Mouse (Mus musculus): Measurements from ENCODE around the gene Ccdc155.
A peak's percentile ranks its signal among the peaks of the same experiment; 100 is the strongest.
"Not testable (repeated sequence)": the region's sequence is repeated elsewhere in the genome, so short reads cannot be mapped to it uniquely, and the experiment has no call there.

Ccdc155 gene

GRCm38 (mm10) chr7:45162551-45162950, 42.1 kb downstream of the Ccdc155 start:
- no peak for DNase-seq

- DNase-seq = peak; percentile 91
Measured at GRCm38 (mm10) chr7:45161612-45162473, 42.8 kb downstream of the Ccdc155 start.

DNA sequence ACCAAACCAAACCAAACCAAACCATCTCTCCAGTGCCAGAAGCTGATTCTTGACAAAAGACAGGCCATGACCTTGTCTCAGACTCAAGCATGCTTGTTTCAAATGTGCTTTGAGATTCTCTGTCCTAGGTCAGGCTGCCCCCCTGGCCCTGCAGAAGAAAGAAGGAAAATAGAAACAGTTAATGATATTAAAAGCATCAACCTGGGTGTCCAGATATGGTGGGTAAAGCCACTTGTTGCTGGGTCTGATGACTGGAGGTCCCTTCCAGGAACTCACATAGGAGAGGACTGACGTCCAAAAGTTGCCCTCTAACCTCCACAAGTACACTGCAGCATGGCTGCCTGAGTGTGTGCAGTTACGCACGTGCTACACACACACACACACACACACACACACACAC, 43.8 kb downstream of the Ccdc155 start:
- no peak for DNase-seq

- DNase-seq = no peak
Measured at GRCm38 (mm10) chr7:45160316-45160800, 44.3 kb downstream of the Ccdc155 start.

DNA sequence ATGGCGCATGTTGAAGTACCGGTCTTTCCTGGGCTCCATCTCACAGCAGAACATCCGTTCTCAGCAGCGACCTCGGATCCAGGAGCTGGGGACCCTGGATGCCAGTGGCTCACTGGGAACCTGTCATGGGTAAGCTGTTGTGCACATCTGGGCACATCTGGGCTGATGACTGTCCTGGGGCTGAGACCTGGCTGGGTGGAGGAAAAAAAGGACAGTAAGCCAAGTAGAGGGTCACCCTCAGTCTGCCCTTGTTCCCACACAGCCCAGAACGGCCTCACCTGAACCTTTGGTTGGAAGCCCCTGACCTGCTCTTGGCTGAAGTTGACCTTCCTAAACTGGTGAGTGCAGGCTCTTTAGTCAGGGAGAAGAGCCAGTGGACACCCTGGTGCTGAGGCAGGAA, 45.7 kb downstream of the Ccdc155 start:
- DNase-seq = no peak

GRCm38 (mm10) chr7:45157459-45157858, 47.2 kb downstream of the Ccdc155 start:
- DNase-seq = no peak

GRCm38 (mm10) chr7:45156206-45156605, 48.5 kb downstream of the Ccdc155 start:
- DNase-seq = no peak

DNA sequence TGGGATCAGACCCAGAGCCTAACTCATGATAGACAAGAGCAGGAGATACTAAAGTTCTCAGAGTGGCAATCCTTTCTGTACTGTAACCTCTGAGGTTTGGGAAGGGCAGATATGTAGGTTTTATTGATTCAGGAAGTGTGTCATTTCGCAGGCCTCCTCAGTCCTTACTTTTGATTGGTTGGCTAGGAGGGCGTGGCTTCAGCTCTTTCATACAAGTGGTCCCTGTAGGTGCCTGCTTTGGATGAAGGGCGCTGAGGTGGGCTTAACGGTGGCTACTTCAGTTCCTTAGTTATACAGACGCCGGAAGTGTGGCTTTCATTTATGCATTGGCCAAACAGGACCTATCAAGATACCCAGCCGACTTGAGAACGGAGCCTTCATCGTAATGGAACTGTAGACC, 49.1 kb downstream of the Ccdc155 start:
- DNase-seq = peak; percentile 12

DNA sequence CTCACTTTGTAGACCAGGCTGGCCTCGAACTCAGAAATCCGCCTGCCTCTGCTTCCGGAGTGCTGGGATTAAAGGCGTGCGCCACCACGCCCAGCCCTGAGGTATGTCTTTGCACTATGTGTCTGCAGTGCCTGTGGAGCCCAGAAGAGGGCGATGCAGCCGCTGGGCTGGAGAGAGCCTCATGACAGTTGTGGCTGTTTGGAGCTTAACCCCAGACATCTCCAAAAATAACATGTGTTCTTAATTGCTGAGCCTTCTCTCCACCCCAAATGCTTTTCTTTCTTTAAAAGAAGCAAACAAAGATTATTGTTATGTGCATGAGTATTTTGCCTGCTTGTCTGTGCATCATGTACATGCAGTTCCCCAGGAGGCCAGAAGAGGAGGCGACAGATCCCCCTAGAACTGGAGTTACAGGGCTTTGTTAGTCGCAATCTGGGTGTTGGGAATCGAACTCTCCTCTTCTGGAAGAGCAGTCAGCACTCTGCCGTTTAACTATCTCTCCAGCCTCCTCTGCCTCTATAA, 49.6 kb downstream of the Ccdc155 start:
- DNase-seq = peak; percentile 51

DNA sequence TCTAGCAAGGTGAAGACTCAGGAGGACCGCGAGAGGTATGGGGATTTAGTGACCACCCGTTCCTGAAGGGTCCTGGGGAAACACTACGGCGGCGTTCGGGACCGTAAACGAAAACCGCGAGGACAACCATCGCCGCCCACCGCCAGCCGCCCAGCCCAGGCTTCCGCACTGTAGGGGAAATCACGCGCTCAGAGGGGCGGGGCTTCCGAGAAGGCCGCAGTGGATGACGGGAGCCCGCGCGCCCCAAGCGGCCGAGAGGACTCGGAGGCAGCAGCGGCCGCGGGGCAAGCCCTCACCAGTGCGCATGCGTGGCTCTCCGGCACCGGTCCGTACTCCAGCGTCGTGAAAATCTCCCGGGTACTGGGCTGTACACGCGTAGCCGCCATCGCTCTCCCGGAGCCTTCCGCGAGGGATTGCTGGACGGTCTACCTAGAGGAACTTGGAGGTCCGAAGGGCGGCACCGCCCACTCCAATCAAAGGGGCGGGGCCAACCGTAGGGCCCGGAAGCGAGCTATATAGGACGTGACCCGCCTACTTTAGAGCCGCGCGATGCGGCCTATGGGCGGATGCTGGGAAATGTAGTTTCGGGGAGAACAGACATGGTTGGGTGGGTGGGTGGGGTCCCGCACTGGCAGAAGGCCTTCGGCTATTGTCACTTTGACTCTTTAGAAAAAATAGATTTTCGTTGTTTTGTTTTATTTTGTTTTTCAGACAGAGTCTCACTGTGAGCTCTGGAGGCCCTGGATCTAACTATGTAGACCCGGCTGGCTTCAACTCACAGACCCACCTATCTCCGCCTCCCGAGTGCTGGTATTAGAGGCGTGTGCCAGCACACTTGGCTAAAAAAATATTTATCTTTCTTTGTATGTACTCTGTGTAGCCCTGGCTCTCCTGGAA, 50.3 kb downstream of the Ccdc155 start, which contains the start of the genes Pih1d1 and Aldh16a1:
Gene Pih1d1 (plus strand): TSS at position 208 of the 897 bp plus-strand sequence.
Gene Aldh16a1 (minus strand): TSS at position 489 of the 897 bp plus-strand sequence.
- DNase-seq = peak; percentile 97

GRCm38 (mm10) chr7:45153586-45153985, 51.1 kb downstream of the Ccdc155 start:
- DNase-seq = no peak

DNA sequence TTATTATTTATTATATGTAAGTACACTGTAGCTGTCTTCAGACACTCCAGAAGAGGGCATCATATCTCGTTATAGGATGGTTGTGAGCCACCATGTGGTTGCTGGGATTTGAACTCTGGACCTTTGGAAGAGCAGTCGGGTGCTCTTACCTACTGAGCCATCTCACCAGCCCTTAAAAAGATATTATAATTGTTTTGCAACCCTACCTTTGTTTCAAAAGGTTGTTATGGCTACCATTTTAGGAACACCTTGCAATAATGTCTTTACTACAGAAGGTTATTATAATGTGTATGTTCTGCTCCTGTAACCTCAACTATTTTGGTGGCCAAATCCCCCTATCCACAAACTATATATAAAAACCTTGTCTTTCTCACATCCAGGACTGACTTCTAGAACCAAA, 51.6 kb downstream of the Ccdc155 start:
- not testable (repeated sequence) for DNase-seq

DNA sequence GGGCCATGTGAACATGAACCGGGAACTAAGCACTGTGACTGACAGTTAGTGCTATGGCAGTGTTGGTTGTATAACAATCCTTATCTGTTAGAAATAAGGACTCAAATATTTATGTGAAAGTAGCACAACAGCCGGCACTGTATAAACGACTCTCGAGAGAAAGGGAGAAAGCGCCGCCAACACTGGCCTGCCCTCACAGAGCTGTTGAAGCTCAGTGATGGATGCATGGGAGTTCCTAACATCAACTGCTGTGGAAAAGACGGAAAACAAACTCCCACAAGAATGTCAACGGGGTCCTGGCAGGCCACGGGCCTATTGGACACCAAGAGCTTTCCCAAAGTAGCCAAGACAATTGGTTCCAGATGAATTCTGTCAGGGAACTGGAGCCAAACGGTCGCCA, 53.4 kb downstream of the Ccdc155 start:
- DNase-seq = no peak

- DNase-seq = peak; percentile 23
Measured at GRCm38 (mm10) chr7:45150321-45150720, 54.4 kb downstream of the Ccdc155 start.

- DNase-seq = no peak
Measured at GRCm38 (mm10) chr7:45149545-45149944, 55.1 kb downstream of the Ccdc155 start.

GRCm38 (mm10) chr7:45148534-45149098, 56.1 kb downstream of the Ccdc155 start:
- no peak for DNase-seq

DNA sequence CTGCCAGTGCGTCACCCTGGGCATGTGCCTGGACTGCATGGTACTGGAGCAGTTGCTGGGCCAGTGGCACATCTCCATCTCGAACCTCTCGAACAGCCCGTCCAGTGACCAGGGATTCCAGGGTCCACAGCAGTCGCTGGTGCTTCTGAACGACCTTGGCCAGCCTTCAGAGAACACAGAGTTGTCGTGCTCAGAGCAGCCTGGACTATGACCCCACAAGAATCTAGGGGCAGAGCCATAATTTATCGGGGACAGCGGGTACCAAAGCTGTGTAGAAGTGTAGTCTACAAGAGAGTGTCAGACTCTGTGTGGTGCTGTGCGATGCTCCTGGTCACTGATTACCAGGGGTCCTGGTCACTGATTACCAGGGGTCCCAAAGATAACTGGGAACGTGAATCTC, 56.8 kb downstream of the Ccdc155 start:
- no peak for DNase-seq

- DNase-seq = no peak
Measured at GRCm38 (mm10) chr7:45147267-45147666, 57.4 kb downstream of the Ccdc155 start.

DNA sequence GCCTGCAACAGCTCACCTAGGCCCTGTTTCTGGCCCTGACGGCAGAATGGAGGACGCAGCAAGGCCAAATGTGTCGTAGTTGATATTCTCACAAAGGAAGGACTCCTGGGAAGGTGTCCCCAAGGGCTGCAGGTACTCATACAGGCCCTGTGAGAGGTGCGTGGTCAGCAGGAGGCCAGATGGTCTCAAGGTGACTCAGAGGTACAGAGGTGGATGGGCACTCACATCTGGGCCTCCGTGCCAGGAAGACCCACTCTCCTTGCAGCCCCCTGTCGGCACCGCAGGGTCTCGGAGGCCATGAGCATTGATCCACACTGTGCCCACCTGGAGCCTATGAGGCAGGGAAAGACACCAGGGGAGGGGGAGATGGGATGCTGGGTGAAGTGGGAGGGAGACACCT, 59.2 kb downstream of the Ccdc155 start:
- no peak for DNase-seq

DNA sequence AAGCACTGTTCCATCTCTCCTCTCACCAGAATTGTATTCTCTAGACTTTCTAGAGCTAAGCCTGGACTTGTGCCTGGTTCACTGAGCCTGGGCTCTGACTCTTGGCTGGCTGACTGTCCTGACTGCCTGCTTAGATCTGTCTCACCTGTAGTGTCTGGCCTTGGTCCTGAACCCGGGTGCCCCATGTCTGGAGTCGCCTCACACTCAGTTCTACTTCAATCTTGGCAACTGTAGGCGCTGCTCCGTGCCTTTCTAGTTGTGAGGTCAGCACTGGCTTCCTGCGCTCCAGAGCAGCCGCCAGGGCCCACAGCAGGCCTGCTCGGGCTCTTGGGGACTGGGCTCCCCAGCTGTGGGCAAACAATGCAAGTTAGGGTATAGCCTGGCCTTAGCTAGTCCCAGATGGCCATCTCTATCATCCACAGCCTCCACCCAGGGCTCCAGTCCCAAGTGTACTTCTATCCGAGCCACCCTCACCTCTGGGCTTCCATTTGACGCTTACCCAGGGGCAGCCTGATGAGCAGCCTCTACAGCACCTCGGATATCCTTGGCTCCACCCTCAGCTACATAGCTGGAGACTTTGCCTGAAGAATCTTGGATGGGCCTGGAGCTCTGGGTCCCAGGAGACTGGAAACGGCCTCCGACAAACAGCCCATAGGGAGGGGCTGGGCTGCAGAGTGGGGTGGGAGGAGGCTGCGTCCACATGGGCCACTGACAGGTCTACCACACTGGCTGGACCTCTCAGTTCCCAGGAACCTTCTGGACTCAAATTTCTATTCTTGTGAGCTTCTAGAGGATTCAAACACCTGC, 60.1 kb downstream of the Ccdc155 start:
- DNase-seq = no peak

- no peak for DNase-seq
Measured at GRCm38 (mm10) chr7:45141914-45142313, 62.8 kb downstream of the Ccdc155 start.

DNA sequence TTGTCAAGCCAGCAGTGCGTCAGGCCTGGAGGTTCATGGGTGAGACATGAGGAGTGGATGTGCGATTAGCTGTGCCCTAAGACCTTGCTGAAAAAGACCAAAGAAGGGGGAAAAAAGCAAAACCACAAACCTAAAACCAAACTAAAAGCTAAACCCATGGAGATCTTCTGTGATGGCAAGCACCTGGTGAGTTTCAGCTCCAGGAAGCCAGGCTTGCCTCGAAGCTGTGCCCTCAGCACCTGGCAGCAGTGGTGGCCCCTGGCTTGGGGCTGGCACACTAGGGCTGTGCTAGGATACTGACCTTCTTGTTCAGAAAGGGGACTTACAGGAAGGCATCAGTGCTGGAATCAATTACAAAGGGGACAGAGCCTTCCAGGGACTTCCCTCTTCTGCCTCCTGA, 63.4 kb downstream of the Ccdc155 start:
- no peak for DNase-seq
